Mouse (Mus musculus): ENCODE results near the gene Gm20604.

Gene Gm20604

DNA sequence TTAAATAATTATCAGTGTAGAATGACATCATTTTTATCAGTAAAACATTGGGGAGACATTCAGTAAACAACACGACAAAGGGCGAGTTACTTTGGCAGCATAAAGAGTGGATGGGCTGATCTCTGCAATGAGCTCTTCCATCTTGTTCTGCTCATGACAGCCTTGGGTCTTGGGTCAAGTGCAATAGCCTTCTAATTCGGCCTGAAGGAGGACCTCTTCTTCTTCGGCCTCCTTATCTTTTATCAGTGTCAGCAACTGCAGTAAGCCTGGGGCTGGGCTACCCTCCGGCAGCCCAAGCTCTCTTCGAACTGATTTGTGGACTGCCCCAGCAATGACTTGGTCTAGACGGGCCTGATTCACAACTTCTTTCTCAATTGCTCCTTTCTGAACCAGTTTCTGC is 16.4 kb downstream of the Gm20604 start:
- no peak for DNase-seq

DNA sequence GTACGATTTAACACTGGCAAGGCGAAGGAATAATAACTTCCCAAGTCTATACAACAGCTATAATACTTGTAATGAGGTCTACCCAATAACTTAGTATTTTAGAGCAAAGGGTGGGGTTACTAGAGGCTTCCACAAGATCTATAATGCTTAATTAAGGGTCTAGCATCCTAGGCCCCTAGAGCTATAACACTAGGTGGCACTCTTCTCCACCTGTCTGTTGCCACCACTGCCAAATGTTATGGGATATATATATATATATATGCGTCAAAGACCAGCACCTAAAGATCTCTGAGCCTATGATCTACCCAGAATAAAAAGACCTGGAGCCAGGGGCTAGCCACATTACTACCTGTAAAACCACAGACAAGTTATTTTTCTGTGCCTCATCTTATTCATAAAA is 18.2 kb downstream of the Gm20604 start:
- no peak for DNase-seq

GRCm38 (mm10) chr12:102739096-102739495 is 19.4 kb downstream of the Gm20604 start:
- DNase-seq = no peak

DNA sequence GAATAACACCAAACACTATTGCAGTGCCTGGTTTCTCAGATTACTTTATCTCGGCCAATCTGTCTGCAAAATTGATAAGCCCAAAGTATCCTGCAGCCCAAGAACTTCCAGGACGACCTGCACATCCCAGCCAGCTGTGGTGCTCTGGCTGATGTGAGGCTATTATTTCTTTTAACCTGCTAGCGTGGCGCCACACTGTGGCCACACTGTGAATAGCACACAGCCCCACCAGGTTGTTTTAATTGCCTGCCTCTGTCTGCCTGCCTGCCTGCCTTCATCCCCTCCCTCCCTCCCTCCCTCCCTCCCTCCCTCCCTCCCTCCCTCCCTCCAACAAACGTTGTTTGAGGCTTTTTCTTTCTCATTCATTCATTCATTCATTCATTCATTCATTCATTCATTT is 25.1 kb downstream of the Gm20604 start:
- DNase-seq = peak; percentile 66 to 77

DNA sequence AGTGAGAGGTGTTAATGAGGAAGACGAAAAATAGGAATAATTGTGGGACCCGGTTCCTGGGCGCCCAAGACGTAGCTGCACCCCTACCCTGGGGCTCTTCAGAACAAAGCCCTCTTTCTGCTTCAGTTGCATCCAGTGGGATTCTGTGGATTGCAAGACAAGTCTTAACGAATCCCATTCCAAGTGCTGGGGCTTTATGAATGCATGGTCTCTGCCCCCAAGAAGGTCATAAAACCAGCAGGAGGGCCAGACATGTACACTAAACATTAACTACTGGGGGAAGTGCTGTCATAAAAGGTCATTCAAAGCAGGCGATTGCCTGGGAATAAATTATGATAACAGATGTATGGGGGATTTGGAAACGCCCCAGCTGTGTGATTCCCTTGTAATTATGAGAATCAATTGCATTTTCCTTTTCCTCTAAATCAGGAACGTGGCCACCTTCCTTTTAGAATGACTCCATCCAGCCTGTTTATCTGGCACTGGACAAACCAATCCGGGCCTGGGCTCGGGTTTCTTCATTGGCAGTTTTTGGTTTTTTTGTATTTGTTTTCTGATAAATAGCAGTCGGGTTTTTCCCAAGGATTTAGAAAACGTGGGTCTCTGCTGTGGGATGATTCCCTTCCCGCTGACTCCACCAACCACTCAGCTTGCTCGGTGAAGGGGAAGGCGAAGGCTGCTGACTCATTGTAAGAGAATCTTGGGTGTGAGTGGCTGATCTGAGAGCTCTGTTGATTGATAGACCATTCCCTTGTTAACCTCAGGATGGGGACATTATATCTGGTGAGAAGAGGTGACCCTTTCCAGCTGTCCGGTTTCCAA is 27.5 kb downstream of the Gm20604 start:
- no peak for DNase-seq

DNA sequence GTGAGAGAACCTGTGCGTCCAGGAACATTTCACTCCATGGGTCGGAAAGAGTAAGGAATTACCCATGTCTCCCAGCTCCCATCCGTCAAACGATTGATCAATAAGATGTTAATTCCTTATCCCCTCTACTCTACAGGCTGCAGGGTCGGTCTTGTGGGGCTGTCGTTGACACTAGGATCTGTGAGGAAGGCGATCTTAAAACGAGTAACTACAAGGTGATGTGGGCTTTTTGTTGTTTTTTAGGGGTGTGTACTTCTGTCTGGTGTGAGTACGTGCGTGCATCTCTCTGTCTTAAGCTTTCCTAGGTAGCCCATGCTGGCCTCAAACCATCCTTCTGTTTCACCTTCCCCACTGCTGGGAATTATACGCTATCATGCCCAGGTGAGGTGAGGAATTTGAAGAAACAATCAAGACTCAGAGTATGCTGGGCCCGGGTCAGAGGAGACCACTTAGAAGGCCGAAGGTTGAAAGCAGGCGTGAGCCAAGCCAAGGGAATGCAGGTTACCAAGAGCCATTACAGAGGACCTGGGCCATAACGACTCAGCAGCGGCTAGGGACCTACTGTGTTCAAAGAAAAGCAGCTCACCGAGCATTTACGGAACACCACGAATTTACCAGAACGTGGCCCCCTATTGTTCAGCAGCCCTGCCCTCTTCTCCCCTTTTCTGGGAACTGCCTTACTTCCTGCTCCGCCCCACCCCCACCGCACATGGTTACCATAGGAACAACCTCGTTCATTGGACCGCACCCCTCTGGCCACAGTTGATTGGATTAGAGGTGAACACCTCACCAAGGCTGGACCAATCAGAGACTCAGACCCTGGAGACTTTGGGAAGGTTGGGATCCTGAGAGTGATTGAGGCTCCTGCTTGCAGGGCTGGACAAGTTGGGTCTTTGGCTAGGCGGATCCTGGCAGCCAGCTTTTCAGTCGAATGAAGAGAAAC is 28.3 kb downstream of the Gm20604 start:
- peak; percentile 75 to 79 for DNase-seq

GRCm38 (mm10) chr12:102725761-102726175 is 32.7 kb downstream of the Gm20604 start:
- no peak for DNase-seq

GRCm38 (mm10) chr12:102725146-102725545 is 33.3 kb downstream of the Gm20604 start:
- DNase-seq = no peak

DNA sequence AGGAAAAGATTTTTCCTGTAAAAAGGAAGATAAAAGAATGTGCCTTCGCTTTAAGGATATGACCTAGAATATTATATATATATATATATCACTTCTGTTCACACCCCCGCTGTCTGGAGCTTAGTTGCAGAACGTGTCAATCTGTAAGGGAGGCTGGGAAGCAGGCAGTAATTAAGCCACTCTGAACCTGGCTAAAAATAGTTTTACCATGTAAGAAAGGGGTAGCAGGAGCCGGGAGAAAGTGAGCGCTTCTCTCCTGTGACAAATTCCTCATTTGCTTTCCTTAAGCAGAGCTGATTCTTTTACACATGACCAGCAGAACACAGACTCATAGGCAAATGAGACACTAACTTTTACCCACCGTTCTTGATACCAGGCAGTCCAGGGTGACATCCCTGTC is 34.6 kb downstream of the Gm20604 start:
- no peak for DNase-seq

- DNase-seq = no peak
Measured at GRCm38 (mm10) chr12:102722966-102723365, 35.5 kb downstream of the Gm20604 start.

- DNase-seq = no peak
Measured at GRCm38 (mm10) chr12:102722451-102722850, 36.0 kb downstream of the Gm20604 start.

- peak in 1 of 2 experiments; percentile 54 for DNase-seq
Measured at GRCm38 (mm10) chr12:102719552-102720315, 38.7 kb downstream of the Gm20604 start.

- DNase-seq = no peak
Measured at GRCm38 (mm10) chr12:102714654-102715395, 43.6 kb downstream of the Gm20604 start.

- DNase-seq = no peak
Measured at GRCm38 (mm10) chr12:102714116-102714515, 44.4 kb downstream of the Gm20604 start.

GRCm38 (mm10) chr12:102713153-102713865 is 45.2 kb downstream of the Gm20604 start:
- no peak for DNase-seq

- DNase-seq = no peak
Measured at GRCm38 (mm10) chr12:102710851-102711375, 47.6 kb downstream of the Gm20604 start.

DNA sequence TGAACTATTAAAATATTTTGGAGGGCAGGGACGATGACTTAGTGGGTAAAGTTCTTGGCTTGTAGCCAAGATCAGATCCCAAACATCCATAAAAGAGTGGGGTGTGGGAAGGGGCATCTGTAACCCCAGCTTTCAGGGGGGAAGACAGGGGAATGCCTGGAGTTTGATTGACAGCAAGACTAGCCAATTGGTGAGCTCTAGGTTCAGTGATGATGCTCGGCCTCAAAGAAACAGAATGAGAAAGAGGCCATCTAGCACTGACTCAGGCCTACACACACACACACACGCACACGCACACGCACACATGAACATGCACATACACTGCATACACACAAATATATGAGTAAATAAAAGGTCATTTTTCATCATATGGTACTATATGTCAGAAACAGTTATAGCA is 48.6 kb downstream of the Gm20604 start:
- no peak for DNase-seq

DNA sequence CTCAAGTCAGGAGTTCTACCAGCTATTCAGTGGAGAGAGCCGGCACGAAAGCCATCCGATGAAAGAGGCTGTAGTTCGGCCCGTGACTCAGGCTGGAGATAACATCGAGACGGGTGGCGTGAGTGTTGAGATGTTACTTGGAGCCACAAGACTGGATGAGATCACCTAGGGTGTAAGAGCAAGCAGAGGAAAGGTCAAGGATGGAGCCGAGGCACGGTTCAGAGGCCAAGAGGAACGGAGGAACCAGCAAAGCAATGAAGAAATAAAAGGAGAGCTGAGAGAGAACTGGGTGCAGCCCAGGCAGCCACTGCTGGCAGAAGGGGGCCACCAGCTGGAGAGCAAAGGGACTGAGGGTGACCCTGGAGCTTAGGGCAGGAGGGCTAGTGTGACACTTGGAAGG is 50.3 kb downstream of the Gm20604 start:
- DNase-seq = no peak

DNA sequence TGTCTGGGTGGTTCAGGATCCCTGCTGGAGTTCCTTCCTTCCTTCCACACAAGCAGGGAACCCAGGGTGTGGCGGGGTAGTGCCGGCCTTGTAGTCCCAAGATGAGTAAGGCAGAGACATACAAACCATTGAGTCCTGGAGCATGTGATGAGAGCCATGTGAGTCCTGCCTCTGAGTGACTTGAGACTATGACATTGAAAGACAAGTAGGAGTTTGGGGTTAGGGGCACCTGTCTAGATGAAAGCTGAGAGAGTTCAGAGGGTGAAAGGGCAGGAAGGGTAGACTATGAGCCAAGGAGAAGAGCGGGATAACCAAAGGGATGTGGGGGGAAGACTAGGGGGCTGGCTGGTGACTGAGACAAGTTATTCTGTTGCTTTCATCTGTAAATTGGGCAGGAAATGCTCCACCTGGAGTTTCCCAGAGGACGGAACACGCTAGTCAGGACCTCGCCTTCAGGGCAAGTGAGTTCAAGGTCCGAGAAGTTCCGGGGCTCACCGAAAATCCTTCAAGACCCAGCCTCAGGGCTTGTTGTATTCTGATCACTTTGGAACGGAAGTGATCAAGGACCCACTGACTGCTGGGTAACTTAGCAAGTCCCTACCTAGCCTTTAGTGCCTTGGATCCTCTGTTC is 51.5 kb downstream of the Gm20604 start:
- no peak for DNase-seq

DNA sequence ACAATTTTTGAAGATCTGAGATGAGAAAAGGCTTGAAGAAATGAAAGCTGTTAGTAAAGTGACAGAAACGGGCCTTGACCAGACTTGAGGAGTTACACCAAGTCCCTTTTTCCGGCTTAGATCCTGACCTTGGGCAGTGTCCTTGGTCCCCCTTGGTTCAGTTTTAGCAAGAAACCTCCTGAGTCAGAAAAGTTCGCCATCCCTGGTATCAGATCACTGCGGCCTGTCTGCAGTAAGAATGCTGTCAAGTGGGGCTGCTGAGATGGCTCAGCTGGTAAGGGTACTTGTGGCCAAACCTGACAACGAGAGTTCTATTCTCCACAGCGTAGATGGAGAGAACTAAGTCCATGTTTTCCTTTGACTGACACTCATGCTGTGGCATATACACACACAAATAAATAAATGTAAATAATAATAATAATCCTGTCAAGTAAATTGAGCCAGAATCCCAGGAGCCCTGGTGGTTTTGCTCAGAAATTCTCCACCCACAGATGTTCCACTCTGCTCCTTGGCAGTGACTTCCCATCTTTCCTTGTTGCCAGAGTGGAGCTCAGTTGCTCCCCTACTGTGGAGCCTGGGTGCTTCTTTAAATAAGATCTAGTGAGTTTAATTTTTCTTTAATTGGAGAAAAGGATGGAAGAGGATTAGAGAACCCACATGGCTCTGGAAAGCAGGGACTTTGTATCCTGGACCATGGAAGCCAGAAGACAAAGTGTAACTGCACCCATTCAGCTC is 52.4 kb downstream of the Gm20604 start:
- DNase-seq = no peak
